Mouse (Mus musculus): ENCODE results near the gene Heph. TPM values are rescaled to one million over a fixed set of nuclear protein-coding genes. Genes with fewer than 3 reads are reported as not detected.

Gene Heph
- 3.1 TPM for polyA plus RNA-seq (2014; fragmentation: Illumina TruSeq; extraction: RNeasy Lipid Tissue Mini Kit (QIAGEN cat#74804); ENCODE audit: insufficient read depth, low read depth, low replicate concordance)

DNA sequence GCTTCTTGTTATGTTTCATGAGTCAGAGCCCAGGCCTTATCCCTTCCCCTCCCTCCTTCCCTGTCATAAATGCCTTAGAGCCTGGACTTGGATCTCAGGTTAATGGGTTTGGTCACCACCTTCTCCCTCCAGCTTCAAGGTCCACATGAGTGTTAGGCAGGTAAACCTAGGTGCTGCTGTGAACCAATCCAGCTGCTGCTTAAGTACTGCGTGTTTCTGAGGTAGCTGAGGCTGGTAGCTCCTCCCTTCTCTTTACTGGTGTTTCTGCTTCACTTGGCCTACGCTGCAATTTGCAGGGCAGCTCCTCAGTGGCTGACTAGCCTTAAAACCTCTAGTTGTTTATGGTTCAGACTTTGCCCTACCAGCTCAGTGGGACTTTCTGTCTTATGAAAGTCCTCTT, at the start of gene Heph:
Heph (plus strand) TSS at position 211 of the 400 bp plus-strand sequence.

DNA sequence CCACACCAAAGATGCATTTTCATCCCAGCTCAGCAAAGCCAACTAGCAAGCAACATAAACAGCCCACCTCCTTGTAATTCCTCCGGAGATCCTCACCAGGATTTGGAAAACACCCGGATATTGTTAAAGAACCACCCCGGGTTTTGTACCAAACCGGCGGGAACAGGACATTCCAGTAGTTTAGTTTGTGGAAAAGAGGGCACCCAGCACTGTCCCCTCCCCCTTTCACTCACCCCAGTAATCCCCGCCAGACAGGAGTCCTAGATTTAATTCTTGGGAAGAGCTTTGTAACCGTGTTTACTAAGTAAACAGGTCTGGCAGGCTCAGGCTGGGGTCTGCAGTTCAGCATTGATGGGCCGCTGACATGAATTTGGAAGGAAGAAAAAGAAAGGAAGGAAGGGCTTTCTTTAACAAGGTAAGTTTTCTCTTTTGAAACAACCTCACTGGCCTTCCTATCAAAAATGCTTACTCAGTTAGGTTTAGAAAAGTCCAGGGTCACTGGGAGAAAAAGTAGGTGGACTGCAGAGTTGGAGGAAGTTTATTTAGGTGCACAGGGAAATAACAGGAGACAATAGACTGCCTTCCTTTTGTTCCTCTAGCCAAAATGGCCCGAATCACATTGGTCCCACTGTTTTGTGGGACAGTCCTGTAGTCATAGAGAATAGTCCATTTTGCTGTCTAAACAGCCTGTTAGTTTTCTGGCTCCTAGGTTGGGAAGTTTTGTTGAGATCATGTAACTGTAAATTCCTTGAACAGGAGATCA, 1.2 kb downstream of the Heph start, which contains the start of gene Hsf3:
Hsf3 (minus strand) TSS at position 94 of the 763 bp plus-strand sequence.

Other genes with a start within 250 kb of the Heph start
- gene Vsig4, start 161.9 kb upstream of the Heph start, polyA plus RNA-seq (2014; fragmentation: Illumina TruSeq; extraction: RNeasy Lipid Tissue Mini Kit (QIAGEN cat#74804); ENCODE audit: insufficient read depth, low read depth, low replicate concordance), result 2.7 TPM
- not detected for gene Hsf3, start 935 bp downstream of the Heph start, polyA plus RNA-seq (2014; fragmentation: Illumina TruSeq; extraction: RNeasy Lipid Tissue Mini Kit (QIAGEN cat#74804); ENCODE audit: insufficient read depth, low read depth, low replicate concordance)

Data from lung, adult 10 weeks (tissue).